Mouse (Mus musculus): ENCODE results near the gene Psma6.

DNA sequence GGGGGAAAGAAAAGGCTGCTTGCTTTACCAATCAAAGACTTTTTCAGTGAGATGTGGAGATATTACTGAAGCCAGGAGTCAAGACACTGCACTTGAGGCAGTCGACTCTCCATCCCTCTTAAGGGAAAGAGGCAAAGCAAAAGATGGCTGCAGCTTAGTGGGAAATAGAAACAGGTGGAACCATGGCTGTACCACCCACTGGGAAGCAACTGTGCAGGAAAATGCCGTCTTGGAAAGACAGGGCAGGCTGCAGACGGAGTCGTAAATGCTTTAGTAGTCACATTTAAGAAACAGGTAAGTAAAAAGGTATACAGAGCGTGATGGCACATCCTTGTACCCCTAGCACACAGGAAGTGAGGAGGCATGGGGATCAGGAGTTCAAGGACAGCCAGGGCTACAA, 79.1 kb downstream of the Psma6 start:
- TF ChIP-seq CTCF (IDR thresholded peaks at IDR 0.05; ENCODE audit: control insufficient read depth, insufficient read depth, insufficient read length) (no peak), CEBPB (IDR thresholded peaks at IDR 0.05; ENCODE audit: low read depth) (no peak), MYOD1 (IDR thresholded peaks at IDR 0.05; ENCODE audit: control insufficient read depth, insufficient read length, low read depth) (no peak), USF1 (IDR thresholded peaks at IDR 0.05; ENCODE audit: low read depth) (no peak), MAX (IDR thresholded peaks at IDR 0.05) (no peak)

Measured in C2C12 (cell line).